Mouse (Mus musculus) lung, postnatal 14 days (tissue): ENCODE data around the gene Magi1.

Experiments
- DNase-seq: peaks from one replicate; pipeline ENCODE4 v3.0.0; 2021

Gene Magi1

GRCm38 (mm10) chr6:93787042-93787441, 496.7 kb downstream of the Magi1 start:
- DNase-seq, result no peak

DNA sequence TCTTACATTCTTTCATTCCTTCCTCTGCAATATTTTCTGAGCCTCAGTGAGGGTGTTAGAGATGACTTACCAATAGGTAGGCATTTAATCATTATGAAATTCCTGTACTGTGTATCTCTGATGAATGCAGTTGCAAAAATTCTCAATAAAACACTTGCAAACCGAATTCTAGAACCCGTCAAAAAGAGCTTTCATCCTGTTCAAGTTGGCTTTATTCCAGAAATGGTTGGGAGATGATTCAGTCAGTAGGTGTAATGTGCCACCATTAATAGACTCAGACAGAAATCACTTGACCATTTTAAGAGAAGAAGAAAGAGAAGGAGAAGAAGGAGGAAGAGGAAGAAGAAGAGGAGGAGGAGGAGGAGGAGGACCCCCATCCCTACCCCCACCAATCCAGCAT, 497.5 kb downstream of the Magi1 start:
- DNase-seq, result no peak

DNA sequence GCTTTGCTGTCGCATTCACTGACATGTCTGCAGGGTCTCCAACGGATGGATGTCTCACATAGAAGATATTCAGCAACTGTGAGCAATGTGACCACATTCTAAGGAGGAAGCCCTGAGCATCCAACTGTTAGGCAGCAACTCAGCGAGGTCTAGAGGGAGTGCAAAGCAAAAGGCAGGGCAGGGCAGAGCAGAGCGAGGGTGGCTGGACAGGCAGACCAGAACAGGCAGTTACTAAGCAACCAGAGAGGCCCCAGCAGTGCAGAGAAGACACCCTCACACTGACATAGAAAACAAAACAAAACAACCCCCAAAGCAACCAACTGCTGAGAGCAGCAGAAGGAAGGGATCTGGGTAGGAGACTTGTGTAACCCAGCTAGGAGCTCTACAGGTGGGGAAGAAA, 512.6 kb downstream of the Magi1 start:
- DNase-seq, result no peak

- DNase-seq, result no peak
Observed at GRCm38 (mm10) chr6:93770283-93771025, 513.3 kb downstream of the Magi1 start.

DNA sequence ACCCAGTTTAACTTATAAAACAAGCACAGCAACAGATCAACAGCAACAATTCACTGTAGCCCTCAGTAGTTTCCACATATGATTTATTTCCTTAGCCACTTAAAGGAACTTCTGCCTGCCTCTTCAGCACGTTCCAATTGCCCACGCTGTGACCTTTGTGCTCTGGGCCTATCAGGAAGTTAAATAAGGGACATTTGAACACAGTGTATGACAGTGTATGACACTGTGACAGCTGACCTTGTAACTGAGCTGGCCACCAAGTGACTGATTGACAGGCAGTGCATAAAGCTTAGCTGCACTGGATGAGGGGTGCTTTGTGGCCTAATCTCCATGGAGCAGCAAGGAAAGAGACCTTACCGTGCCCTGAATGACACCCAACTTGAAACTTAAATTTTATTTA, 525.6 kb downstream of the Magi1 start:
- no peak for DNase-seq

GRCm38 (mm10) chr6:93757353-93758087, 526.2 kb downstream of the Magi1 start:
- peak; percentile 79 for DNase-seq

DNA sequence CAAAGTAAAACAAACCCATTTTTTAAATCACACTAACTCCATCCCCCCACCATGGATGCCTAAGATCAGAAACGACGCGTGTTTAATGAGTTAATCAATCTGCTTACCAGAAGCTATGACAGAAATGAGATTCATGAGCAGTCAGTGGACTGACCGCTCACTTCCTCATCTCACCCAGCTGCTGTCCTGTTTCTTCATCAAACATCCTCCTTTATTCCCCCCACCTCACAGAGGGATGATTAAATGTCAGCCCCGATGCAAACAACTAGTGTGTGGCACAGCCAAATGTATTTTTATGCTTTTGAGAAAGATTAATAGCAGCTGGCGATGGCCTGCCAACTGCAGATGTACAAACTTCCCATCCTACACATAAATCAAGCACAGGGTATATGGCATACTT, 540.6 kb downstream of the Magi1 start:
- DNase-seq, result no peak

- DNase-seq, result no peak
Observed at GRCm38 (mm10) chr6:93739786-93740185, 543.9 kb downstream of the Magi1 start.

- DNase-seq, result no peak
Observed at GRCm38 (mm10) chr6:93737083-93737482, 546.6 kb downstream of the Magi1 start.

DNA sequence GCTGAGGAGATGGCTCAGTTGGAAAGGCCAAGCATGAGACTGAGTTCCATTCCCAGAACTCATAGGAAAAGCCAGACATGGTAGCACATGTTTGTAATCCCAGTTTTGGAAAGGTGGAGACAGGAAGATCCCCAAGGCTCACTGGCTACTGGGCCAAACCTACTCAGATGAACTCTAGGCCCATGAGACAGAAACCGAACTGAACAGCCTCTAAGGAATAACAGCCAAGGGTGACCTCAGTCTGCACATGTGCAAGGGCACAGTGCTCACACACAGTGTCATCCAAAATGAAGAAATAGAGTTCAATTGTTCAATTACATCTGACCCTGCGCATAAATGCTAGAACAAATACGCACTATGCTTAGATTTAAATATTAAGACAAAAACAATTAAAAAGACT, 547.6 kb downstream of the Magi1 start:
- no peak for DNase-seq

DNA sequence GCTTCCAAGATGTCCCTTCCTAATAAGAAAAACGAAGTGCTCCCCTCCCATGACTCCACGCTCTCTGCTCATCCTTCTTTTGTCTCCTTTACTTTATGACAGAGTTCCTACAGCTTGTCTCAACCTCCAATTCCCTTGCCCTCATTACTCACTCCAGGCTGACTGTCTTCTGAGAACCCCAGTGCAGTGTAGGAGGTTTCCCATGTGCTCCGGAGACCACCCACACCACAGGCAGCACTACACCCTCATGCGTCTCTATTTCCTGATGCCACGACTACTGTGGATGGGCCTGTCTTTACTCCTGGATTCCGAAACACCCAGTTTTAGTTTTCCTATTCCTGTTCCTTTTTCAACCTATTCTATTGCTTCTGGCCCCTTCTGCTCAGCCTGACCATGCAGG, 549.9 kb downstream of the Magi1 start:
- no peak for DNase-seq

GRCm38 (mm10) chr6:93729702-93730101, 554.0 kb downstream of the Magi1 start:
- DNase-seq, result no peak

DNA sequence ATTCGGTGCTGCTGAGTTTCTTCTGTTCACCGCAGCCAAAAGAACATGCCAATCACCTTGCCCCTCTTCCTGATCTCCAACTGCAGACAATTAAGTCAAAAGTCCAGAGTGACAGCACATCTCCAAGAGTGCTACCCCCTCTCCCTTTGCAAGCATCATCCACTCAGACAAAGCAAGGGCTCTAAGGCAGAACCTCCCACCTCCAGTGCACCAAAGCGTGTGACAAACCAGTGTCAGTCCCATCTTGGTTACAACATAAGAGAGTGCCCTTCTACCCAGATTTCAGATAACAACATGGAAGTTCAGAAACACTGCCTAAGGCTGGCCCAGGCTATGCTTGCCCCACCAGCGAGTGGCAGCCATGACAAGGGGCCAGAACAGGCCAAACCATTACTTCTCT, 554.9 kb downstream of the Magi1 start:
- DNase-seq, result no peak

- peak; percentile 30 for DNase-seq
Observed at GRCm38 (mm10) chr6:93727630-93728178, 556.0 kb downstream of the Magi1 start.

- DNase-seq, result peak; percentile 22
Observed at GRCm38 (mm10) chr6:93726829-93727455, 556.8 kb downstream of the Magi1 start.

GRCm38 (mm10) chr6:93726121-93726520, 557.6 kb downstream of the Magi1 start:
- no peak for DNase-seq

- DNase-seq, result no peak
Observed at GRCm38 (mm10) chr6:93724749-93725148, 559.0 kb downstream of the Magi1 start.

DNA sequence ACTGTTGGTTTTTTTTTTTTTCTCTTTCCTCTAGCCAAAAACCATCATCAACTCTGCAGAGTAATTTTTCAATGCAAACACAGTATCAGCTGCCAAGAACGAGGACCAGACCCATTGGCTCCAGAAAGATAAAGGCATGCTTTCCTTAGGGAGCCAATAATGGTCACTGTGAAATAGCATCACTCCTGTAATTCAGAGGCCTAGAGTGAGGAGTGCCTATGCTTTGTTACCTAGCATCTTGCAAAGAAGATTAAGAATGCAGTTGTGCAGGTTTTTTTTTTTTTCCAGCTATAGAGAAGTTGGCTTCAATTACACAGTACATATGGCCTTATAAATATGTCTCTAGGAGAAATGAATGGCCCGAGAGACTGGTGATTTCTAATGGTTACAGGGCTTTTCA, 560.5 kb downstream of the Magi1 start:
- DNase-seq, result no peak

DNA sequence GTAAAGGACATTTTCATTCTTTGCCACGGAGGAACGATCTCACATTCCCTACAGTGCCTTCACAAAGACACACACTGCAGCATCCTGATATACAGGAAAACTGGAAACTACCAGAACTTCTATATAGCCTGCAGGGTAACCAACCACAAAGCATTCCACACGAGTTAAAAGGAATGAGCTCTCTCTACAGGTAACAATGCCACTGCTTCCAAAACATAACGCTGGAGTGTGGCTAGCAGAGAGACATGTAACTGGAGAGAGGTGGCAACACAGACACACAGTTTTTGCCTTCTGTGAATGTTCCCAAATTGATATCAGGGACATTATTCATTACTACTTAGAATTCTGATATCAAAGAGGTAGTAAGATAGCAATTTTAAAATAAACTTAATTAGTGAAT, 564.2 kb downstream of the Magi1 start:
- DNase-seq, result no peak

GRCm38 (mm10) chr6:93718385-93718784, 565.3 kb downstream of the Magi1 start:
- no peak for DNase-seq

DNA sequence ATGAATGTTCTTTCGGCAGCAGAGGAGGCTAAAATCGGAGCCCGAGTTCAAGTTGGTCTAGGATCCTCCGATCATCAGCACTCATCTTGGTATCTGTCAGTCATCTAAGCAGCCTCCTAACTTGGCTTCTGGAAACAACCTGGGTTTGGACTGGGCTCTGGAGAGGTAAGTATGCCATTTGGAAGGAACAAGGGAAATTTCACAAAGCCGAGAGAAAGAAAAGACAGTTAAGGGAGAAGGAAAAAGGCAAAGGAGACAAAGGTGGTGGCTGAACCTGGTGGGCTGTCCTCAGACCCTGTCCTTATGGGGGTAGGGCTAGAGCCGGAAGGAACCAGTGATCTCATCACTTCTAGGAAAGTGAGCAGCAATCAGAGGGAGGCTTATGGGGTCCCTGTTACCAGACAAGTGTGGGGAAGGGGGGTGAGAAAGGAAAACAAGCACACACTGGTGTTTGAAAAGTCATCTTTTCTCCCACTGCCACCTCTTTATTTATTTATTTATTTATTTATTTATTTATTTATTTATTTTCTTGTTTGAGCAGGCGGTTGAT, 565.8 kb downstream of the Magi1 start:
- no peak for DNase-seq

GRCm38 (mm10) chr6:93716686-93717625, 566.8 kb downstream of the Magi1 start:
- no peak for DNase-seq
